Mouse (Mus musculus): ENCODE data around the gene Erp44.

DNA sequence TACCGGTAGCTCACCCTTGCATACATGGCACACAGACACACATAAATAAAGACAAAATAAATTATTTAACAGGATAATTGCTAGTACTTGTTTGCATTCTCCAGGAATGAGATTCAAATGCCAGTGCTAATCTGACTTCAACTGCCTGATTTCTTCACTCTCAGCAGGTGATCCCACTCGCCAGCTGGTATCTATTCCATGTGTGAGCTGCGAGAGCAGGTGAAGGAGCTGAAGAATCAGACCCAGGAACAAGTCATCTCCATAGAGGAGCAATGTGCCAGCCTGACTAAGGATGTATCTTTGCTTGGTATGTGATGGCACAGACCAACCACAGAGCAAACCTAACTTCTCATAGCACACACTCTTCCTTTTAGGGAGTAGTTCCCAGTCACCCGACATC lies 75.8 kb downstream of the Erp44 start:
- TF ChIP-seq EP300 (IDR thresholded peaks at IDR 0.05; ENCODE audit: low read depth), result no peak
- no peak for TF ChIP-seq CTCF (IDR thresholded peaks at IDR 0.05; ENCODE audit: low read depth)
